Mouse (Mus musculus): Measurements from ENCODE around the gene Polr1a. TPM values are rescaled to one million over a fixed set of nuclear protein-coding genes. Genes with fewer than 3 reads are reported as not detected.

Polr1a gene
- polyA plus RNA-seq, 1 experiment from 2014 or later = 4.9 TPM

DNA sequence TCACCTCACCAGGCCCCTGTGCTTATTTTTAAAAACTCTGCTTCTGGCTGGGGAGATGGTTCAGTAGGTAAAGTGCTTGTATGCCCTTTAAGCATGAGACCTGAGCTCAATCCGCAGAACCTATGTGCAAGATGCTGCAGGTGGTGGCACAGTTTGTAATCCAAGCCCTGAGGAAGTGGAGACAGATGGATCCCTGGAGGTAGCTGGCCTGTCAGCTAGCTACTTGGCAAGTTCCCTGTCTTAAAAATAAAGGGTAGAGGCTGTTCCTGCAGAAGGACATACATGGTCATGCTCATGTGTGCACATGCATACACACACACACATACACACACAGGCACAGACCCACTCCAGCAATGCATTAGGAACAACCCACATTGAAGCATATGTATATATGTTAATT lies 88.4 kb downstream of the Polr1a start:
- Histone ChIP-seq H3K4me2 (replicated peaks; ENCODE audit: low read depth) (no peak overlapping the region), H3K27ac (ENCODE audit: low read depth, low read length) (no peak overlapping the region), H3K9me3 (ENCODE audit: control insufficient read depth) (no peaks in the 10 kb centered on the region), H3K4me1 (replicated peaks; ENCODE audit: control insufficient read depth, insufficient read depth, low read length) (no peaks in the 10 kb centered on the region), H3K9ac (ENCODE audit: low read depth, low read length) (no peak overlapping the region), H3K27me3 (replicated peaks; ENCODE audit: control insufficient read depth, insufficient read depth, low read length) (no peaks in the 10 kb centered on the region), H3K4me3 (ENCODE audit: low read depth, low read length) (no peak overlapping the region), H3K36me3 (ENCODE audit: control insufficient read depth, insufficient read depth) (no peaks in the 10 kb centered on the region)
- WGBS = 93% methylated on average over 1 of the region's 1 CpGs
- no peak for ATAC-seq
- no peak for TF ChIP-seq CTCF (IDR thresholded peaks at IDR 0.05; ENCODE audit: low read depth)

DNA sequence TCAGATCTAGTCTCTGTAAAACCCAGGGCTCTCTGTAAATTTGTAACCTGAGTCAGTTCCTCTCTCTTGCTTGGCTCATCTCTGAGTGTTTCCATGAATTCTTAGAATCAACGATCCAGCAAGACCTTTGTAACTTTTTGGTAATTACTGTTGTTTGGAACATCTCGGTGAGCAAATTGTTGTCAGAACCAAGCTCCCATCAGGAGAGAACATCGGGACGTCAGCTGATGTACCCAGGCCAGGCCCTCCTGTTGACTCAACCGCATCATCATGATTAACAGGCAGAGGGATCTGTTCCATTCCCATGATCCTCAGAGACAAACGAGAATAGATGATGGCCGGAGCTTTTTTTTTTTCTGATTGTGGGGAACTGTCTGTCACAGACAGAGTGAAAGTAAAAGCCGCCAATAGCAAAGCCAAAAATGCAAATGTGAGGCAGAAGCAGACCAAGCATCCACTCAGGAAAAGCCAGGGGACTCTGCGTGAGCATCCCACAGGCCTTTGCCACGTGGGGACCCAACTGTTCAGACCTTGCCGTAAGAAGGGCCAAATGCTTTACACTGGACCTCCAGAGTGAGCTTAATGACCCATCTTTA lies 91.2 kb downstream of the Polr1a start:
- H3K9ac ChIP-seq (ENCODE audit: low read depth, low read length) = no peak overlapping the region
- no peak overlapping the region for H3K4me2 ChIP-seq (replicated peaks; ENCODE audit: low read depth)
- no peaks in the 10 kb centered on the region for H3K36me3 ChIP-seq (ENCODE audit: control insufficient read depth, insufficient read depth)
- H3K27ac ChIP-seq (ENCODE audit: low read depth, low read length) = no peak overlapping the region
- WGBS = 79% methylated on average over 11 of the region's 11 CpGs
- TF ChIP-seq CTCF (IDR thresholded peaks at IDR 0.05; ENCODE audit: low read depth) = no peak
- no peak overlapping the region for H3K4me3 ChIP-seq (ENCODE audit: low read depth, low read length)
- ATAC-seq = no peak
- H3K9me3 ChIP-seq (ENCODE audit: control insufficient read depth) = no peaks in the 10 kb centered on the region
- no peaks in the 10 kb centered on the region for H3K4me1 ChIP-seq (replicated peaks; ENCODE audit: control insufficient read depth, insufficient read depth, low read length)
- no peaks in the 10 kb centered on the region for H3K27me3 ChIP-seq (replicated peaks; ENCODE audit: control insufficient read depth, insufficient read depth, low read length)

- no peaks in the 10 kb centered on the region for H3K9me3 ChIP-seq (ENCODE audit: control insufficient read depth)
- no peak overlapping the region for H3K9ac ChIP-seq (ENCODE audit: low read depth, low read length)
- H3K27ac ChIP-seq (ENCODE audit: low read depth, low read length) = no peak overlapping the region
- H3K4me1 ChIP-seq (replicated peaks; ENCODE audit: control insufficient read depth, insufficient read depth, low read length) = no peaks in the 10 kb centered on the region
- WGBS = 77% methylated on average over 5 of the region's 5 CpGs
- no peaks in the 10 kb centered on the region for H3K27me3 ChIP-seq (replicated peaks; ENCODE audit: control insufficient read depth, insufficient read depth, low read length)
- no peak overlapping the region for H3K4me3 ChIP-seq (ENCODE audit: low read depth, low read length)
- H3K36me3 ChIP-seq (ENCODE audit: control insufficient read depth, insufficient read depth) = no peaks in the 10 kb centered on the region
- no peak for TF ChIP-seq CTCF (IDR thresholded peaks at IDR 0.05; ENCODE audit: low read depth)
- ATAC-seq = no peak
- no peak overlapping the region for H3K4me2 ChIP-seq (replicated peaks; ENCODE audit: low read depth)
Observed at GRCm38 (mm10) chr6:72001220-72001777, 92.4 kb downstream of the Polr1a start.

- no peak overlapping the region for H3K4me3 ChIP-seq (ENCODE audit: low read depth, low read length)
- H3K9ac ChIP-seq (ENCODE audit: low read depth, low read length) = no peak overlapping the region
- no peaks in the 10 kb centered on the region for H3K36me3 ChIP-seq (ENCODE audit: control insufficient read depth, insufficient read depth)
- no peak for TF ChIP-seq CTCF (IDR thresholded peaks at IDR 0.05; ENCODE audit: low read depth)
- no peak overlapping the region for H3K4me2 ChIP-seq (replicated peaks; ENCODE audit: low read depth)
- H3K9me3 ChIP-seq (ENCODE audit: control insufficient read depth) = no peaks in the 10 kb centered on the region
- H3K27me3 ChIP-seq (replicated peaks; ENCODE audit: control insufficient read depth, insufficient read depth, low read length) = no peaks in the 10 kb centered on the region
- no peak for ATAC-seq
- no peak overlapping the region for H3K27ac ChIP-seq (ENCODE audit: low read depth, low read length)
- no peaks in the 10 kb centered on the region for H3K4me1 ChIP-seq (replicated peaks; ENCODE audit: control insufficient read depth, insufficient read depth, low read length)
- 71% methylated on average over 3 of the region's 3 CpGs for WGBS
Observed at GRCm38 (mm10) chr6:72007411-72008212, 98.8 kb downstream of the Polr1a start.

DNA sequence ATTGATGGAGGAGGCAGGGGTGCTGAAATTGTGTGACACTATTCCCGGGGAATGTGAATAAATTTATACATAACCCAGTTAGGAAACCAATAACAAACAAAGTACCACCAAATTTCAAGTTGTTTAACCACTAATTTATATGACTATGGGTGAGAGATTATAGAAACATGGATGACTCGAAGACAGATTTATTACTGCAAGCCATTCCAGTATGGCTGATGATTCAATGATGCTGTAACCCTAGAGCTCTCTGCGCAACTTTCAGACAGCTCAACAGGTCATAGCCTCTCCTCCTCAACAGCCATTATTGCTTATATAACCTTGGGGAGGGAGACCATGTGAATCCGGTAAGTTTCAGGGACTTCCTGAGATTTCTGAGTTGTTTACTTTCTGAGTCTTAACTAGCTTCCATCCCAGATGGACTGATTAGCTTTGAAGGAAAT lies 99.4 kb downstream of the Polr1a start:
- Histone ChIP-seq H3K27ac (ENCODE audit: low read depth, low read length) (no peak overlapping the region), H3K9me3 (ENCODE audit: control insufficient read depth) (no peaks in the 10 kb centered on the region), H3K4me3 (ENCODE audit: low read depth, low read length) (no peak overlapping the region), H3K27me3 (replicated peaks; ENCODE audit: control insufficient read depth, insufficient read depth, low read length) (no peaks in the 10 kb centered on the region), H3K4me1 (replicated peaks; ENCODE audit: control insufficient read depth, insufficient read depth, low read length) (no peaks in the 10 kb centered on the region), H3K4me2 (replicated peaks; ENCODE audit: low read depth) (no peak overlapping the region), H3K36me3 (ENCODE audit: control insufficient read depth, insufficient read depth) (no peaks in the 10 kb centered on the region), H3K9ac (ENCODE audit: low read depth, low read length) (no peak overlapping the region)
- ATAC-seq = no peak
- no peak for TF ChIP-seq CTCF (IDR thresholded peaks at IDR 0.05; ENCODE audit: low read depth)
- WGBS = 87% methylated on average over 4 of the region's 4 CpGs

- WGBS = 100% methylated on average over 1 of the region's 1 CpGs
- no peak overlapping the region for H3K4me3 ChIP-seq (ENCODE audit: low read depth, low read length)
Observed at GRCm38 (mm10) chr6:72009454-72009853, 100.6 kb downstream of the Polr1a start.

More at GRCm38 (mm10) chr6:72009454-72009853, 100.6 kb downstream of the Polr1a start:
- Histone ChIP-seq H3K9me3 (ENCODE audit: control insufficient read depth) (no peaks in the 10 kb centered on the region), H3K4me1 (replicated peaks; ENCODE audit: control insufficient read depth, insufficient read depth, low read length) (no peaks in the 10 kb centered on the region), H3K4me2 (replicated peaks; ENCODE audit: low read depth) (no peak overlapping the region), H3K36me3 (ENCODE audit: control insufficient read depth, insufficient read depth) (no peaks in the 10 kb centered on the region), H3K27me3 (replicated peaks; ENCODE audit: control insufficient read depth, insufficient read depth, low read length) (no peaks in the 10 kb centered on the region), H3K27ac (ENCODE audit: low read depth, low read length) (no peak overlapping the region), H3K9ac (ENCODE audit: low read depth, low read length) (no peak overlapping the region)
- TF ChIP-seq CTCF (IDR thresholded peaks at IDR 0.05; ENCODE audit: low read depth) = no peak
- ATAC-seq = no peak
